Mouse (Mus musculus): ENCODE results near the gene Slc35c1.

The Slc35c1 gene

DNA sequence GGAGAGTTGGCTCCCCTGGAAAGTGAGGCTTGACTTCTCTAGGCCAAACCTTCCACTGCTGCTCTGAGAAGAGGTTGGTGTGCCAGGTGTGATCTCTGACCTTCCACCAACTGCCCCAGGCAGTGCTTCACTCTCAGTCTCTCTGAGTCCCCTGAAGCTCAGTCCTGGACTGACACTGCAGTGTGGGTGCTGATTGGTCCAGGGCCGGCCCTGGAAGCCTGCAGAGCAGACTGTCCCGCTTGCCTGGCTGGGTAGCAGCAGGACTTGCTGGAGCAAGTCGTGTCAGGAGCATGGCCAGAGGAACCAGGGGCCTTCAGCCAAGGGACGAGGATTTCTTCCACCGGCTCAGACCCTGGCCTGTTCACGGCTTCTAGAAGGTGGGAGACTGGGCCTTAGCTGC lies 55.6 kb downstream of the Slc35c1 start:
- DNase-seq (ENCODE audit: extremely low spot score): no peak

DNA sequence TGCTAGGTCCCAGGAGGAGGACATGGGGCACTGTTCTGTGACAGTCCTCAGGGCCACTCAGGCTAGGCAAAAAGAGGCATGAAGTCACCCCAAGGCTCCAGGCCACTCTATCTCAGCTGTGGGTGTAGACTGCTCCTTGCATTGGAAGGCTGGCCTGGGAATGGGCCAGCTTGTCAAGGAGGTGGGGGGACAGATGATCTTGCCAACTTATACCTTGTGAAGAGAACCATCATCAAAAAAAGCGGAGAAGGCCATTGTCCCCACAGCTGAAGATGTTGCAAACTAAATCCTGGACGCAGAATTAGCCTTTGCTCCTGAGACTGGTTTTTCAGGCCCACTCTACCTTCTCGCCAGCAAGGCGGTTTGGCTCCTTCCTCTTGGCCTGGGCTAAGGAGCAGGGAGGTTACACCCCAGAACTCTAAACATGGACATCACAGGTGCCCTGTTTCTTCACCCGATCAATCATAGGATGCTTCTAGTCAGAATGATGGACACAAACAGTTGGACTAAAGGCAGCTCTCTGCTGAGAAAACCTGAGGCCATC lies 56.5 kb downstream of the Slc35c1 start:
- no peak for DNase-seq (ENCODE audit: extremely low spot score)

Measured in embryo, embryonic 9.5 days (tissue).